Comparison of ENCODE assay signal across 31 mouse cellular contexts in the genomic region with DNA sequence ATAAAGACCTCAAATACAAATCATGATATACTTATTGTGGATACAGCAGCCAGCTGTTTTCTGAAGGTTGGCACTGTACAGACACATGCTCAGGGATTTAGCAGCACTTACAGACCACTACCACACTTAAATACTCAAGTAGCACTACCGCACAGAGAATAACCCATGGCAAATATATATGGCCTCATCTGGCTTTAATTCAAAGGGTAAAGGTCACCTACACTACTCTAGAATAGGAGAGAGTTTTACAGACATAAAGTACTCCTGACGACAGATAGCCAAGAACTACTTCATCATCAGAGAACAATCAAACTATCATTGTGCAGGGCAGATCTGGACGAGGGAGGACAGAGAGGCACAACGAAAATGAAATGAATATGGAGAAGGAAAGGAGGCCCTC.
DNase-seq lines count a peak whose midpoint lies in the region; ATAC-seq and TF ChIP-seq lines count a peak whose summit lies in the region.
"Had no signal": no experiment of that assay in that cellular context is flagged by ENCODE, and none has a peak within 500 bp of the region (broad histone marks: within the 10 kb centered on the region; RNA-seq: fewer than 3 reads in every experiment).

No protein-coding gene starts in this region.

- no peaks in the 10 kb centered on the region for H3K27me3 ChIP-seq in kidney, embryonic 14.5 days (ENCODE audit: control insufficient read depth, insufficient read depth, low read length)
- no peaks in the 10 kb centered on the region for H3K27me3 ChIP-seq in kidney, embryonic 15.5 days
- no peaks in the 10 kb centered on the region for H3K27me3 ChIP-seq in neural tube, embryonic 13.5 days
- H3K27me3 ChIP-seq in neural tube, embryonic 15.5 days (replicated peaks), result no peaks in the 10 kb centered on the region
- no peaks in the 10 kb centered on the region for H3K27me3 ChIP-seq in small intestine, adult 2 months (ENCODE audit: control insufficient read depth, insufficient read depth, low read length)
- no peaks in the 10 kb centered on the region for H3K27me3 ChIP-seq in heart, embryonic 10.5 days (ENCODE audit: insufficient read depth, poor library complexity, severe bottlenecking)
- H3K27me3 ChIP-seq: CH12.LX; embryonic facial prominence, embryonic 12.5 days; embryonic facial prominence, embryonic 15.5 days; heart, embryonic 12.5 days; heart, embryonic 15.5 days; hindbrain, embryonic 13.5 days; Patski had no signal

- 25% methylated on average over 4 of the region's 4 CpGs for WGBS in kidney, embryonic 14.5 days
- WGBS in kidney, embryonic 15.5 days, result 28% methylated on average over 4 of the region's 4 CpGs
- WGBS in neural tube, embryonic 13.5 days, result 58% methylated on average over 4 of the region's 4 CpGs
- 52% methylated on average over 4 of the region's 4 CpGs for WGBS in neural tube, embryonic 15.5 days
- WGBS in small intestine, adult 2 months, result 26% methylated on average over 4 of the region's 4 CpGs
- 73% methylated on average over 4 of the region's 4 CpGs for WGBS in heart, embryonic 10.5 days

- H3K27ac ChIP-seq in kidney, embryonic 14.5 days (ENCODE audit: low read depth, low read length), result no peak overlapping the region
- H3K27ac ChIP-seq in kidney, embryonic 15.5 days, result no peak overlapping the region
- H3K27ac ChIP-seq in neural tube, embryonic 13.5 days (replicated peaks), result 0 out of 2 replicates have a peak overlapping the region, but pooled peaks have one; percentile 4
- no peak overlapping the region for H3K27ac ChIP-seq in neural tube, embryonic 15.5 days (replicated peaks)
- peak overlapping the region; percentile 48 for H3K27ac ChIP-seq in small intestine, adult 2 months (ENCODE audit: insufficient read depth, low read depth, low read length)
- no peak overlapping the region for H3K27ac ChIP-seq in heart, embryonic 10.5 days
- H3K27ac ChIP-seq: embryonic facial prominence, embryonic 12.5 days; embryonic facial prominence, embryonic 15.5 days; heart, adult 2 months; heart, embryonic 15.5 days; hindbrain, embryonic 10.5 days; hindbrain, embryonic 13.5 days had no signal

- TF ChIP-seq POLR2A in small intestine, adult 2 months (IDR thresholded peaks at IDR 0.05; ENCODE audit: low read depth, low read length), result no peak

- peak; percentile 12; the same call in 1 of the 2 replicates for ATAC-seq in kidney, embryonic 14.5 days (ENCODE audit: low FRiP score, low TSS enrichment)
- no peak for ATAC-seq in kidney, embryonic 15.5 days (replicated peaks; ENCODE audit: low FRiP score)
- ATAC-seq in neural tube, embryonic 13.5 days (ENCODE audit: low read depth), result no peak
- ATAC-seq in neural tube, embryonic 15.5 days (ENCODE audit: low FRiP score), result no peak
- ATAC-seq: forebrain, embryonic 14.5 days; forebrain, postnatal 0 days; hindbrain, embryonic 16.5 days; intestine, embryonic 16.5 days; Patski had no signal

- H3K4me1 ChIP-seq in kidney, embryonic 14.5 days (ENCODE audit: control insufficient read depth, insufficient read depth, low read length), result peaks cover 25% of the 10 kb centered on the region
- peaks cover 38% of the 10 kb centered on the region for H3K4me1 ChIP-seq in kidney, embryonic 15.5 days
- peaks cover 34% of the 10 kb centered on the region for H3K4me1 ChIP-seq in neural tube, embryonic 13.5 days (replicated peaks)
- H3K4me1 ChIP-seq in neural tube, embryonic 15.5 days, result peaks cover 16% of the 10 kb centered on the region; the same call in 1 of the 2 replicates
- H3K4me1 ChIP-seq in small intestine, adult 2 months (ENCODE audit: control insufficient read depth, insufficient read depth, insufficient read length, low read length), result peaks cover 17% of the 10 kb centered on the region
- H3K4me1 ChIP-seq in heart, embryonic 10.5 days, result peaks cover 9% of the 10 kb centered on the region

- no peak for TF ChIP-seq CTCF in small intestine, adult 2 months (IDR thresholded peaks at IDR 0.05; ENCODE audit: extremely low read depth, insufficient read length, insufficient replicate concordance, low read depth, low read length)

- H3K4me2 ChIP-seq in kidney, embryonic 14.5 days (replicated peaks; ENCODE audit: low read depth, low read length), result no peak overlapping the region
- H3K4me2 ChIP-seq in kidney, embryonic 15.5 days, result no peak overlapping the region
- H3K4me2 ChIP-seq in neural tube, embryonic 13.5 days, result no peak overlapping the region
- H3K4me2 ChIP-seq in neural tube, embryonic 15.5 days, result no peak overlapping the region
- H3K4me2 ChIP-seq: embryonic facial prominence, embryonic 12.5 days; embryonic facial prominence, embryonic 15.5 days; heart, embryonic 12.5 days; heart, embryonic 15.5 days; hindbrain, embryonic 13.5 days had no signal

- H3K4me3 ChIP-seq in kidney, embryonic 14.5 days (ENCODE audit: low read length), result no peak overlapping the region
- H3K4me3 ChIP-seq in kidney, embryonic 15.5 days (replicated peaks), result no peak overlapping the region
- no peak overlapping the region for H3K4me3 ChIP-seq in neural tube, embryonic 13.5 days
- H3K4me3 ChIP-seq in neural tube, embryonic 15.5 days (replicated peaks), result no peak overlapping the region
- no peak overlapping the region for H3K4me3 ChIP-seq in small intestine, adult 2 months (ENCODE audit: low read depth, low read length)
- H3K4me3 ChIP-seq in heart, embryonic 10.5 days, result no peak overlapping the region
- H3K4me3 ChIP-seq: embryonic facial prominence, embryonic 12.5 days; embryonic facial prominence, embryonic 15.5 days; heart, adult 2 months; heart, embryonic 12.5 days; heart, embryonic 15.5 days; hindbrain, embryonic 10.5 days; hindbrain, embryonic 13.5 days had no signal

- no peaks in the 10 kb centered on the region for H3K9me3 ChIP-seq in kidney, embryonic 14.5 days (ENCODE audit: control insufficient read depth, low read length)
- no peaks in the 10 kb centered on the region for H3K9me3 ChIP-seq in kidney, embryonic 15.5 days (replicated peaks)
- no peaks in the 10 kb centered on the region for H3K9me3 ChIP-seq in neural tube, embryonic 13.5 days
- H3K9me3 ChIP-seq in neural tube, embryonic 15.5 days (replicated peaks), result no peaks in the 10 kb centered on the region
- no peaks in the 10 kb centered on the region for H3K9me3 ChIP-seq in heart, embryonic 10.5 days
- H3K9me3 ChIP-seq: embryonic facial prominence, embryonic 12.5 days; embryonic facial prominence, embryonic 15.5 days; heart, embryonic 12.5 days; heart, embryonic 15.5 days; hindbrain, embryonic 10.5 days; hindbrain, embryonic 13.5 days had no signal

- no peak overlapping the region for H3K9ac ChIP-seq in kidney, embryonic 14.5 days (ENCODE audit: low read depth, low read length)
- no peak overlapping the region for H3K9ac ChIP-seq in kidney, embryonic 15.5 days
- H3K9ac ChIP-seq in neural tube, embryonic 13.5 days, result no peak overlapping the region
- no peak overlapping the region for H3K9ac ChIP-seq in neural tube, embryonic 15.5 days (replicated peaks)
- H3K9ac ChIP-seq: embryonic facial prominence, embryonic 12.5 days; embryonic facial prominence, embryonic 15.5 days; forebrain, postnatal 0 days; heart, embryonic 12.5 days; heart, embryonic 15.5 days; hindbrain, embryonic 13.5 days had no signal

- H3K36me3 ChIP-seq in kidney, embryonic 14.5 days (ENCODE audit: control insufficient read depth, insufficient read depth, low read length), result no peaks in the 10 kb centered on the region
- no peaks in the 10 kb centered on the region for H3K36me3 ChIP-seq in kidney, embryonic 15.5 days
- no peaks in the 10 kb centered on the region for H3K36me3 ChIP-seq in neural tube, embryonic 13.5 days
- no peaks in the 10 kb centered on the region for H3K36me3 ChIP-seq in neural tube, embryonic 15.5 days
- no peaks in the 10 kb centered on the region for H3K36me3 ChIP-seq in small intestine, adult 2 months (ENCODE audit: control insufficient read depth, insufficient read depth, low read length)
- H3K36me3 ChIP-seq in heart, embryonic 10.5 days, result no peaks in the 10 kb centered on the region
- H3K36me3 ChIP-seq: embryonic facial prominence, embryonic 12.5 days; embryonic facial prominence, embryonic 15.5 days; heart, embryonic 12.5 days; heart, embryonic 15.5 days; hindbrain, embryonic 10.5 days; hindbrain, embryonic 13.5 days had no signal

- peak; percentile 51 for DNase-seq in embryo, embryonic 11 days
- DNase-seq in embryo, embryonic 10 days (ENCODE audit: low spot score), result no peak
- DNase-seq in heart, embryonic 10.5 days (ENCODE audit: low spot score), result no peak
- DNase-seq: adrenal gland, adult 2 months; adrenal gland, postnatal 14 days; B cell, adult 2 months; cerebellum, adult 11 months; cerebellum, adult 2 months; cerebellum, adult 9-11 months; cerebellum, postnatal 25 days; forebrain, postnatal 0 days; gastrocnemius, postnatal 25 days; heart, adult 2 months; heart, postnatal 10 days; heart, postnatal 36 days had no signal

Comparison
In these comparisons a context has a peak if more than half of its experiments do, and no peak if none do; other contexts are left out.
1. H3K27ac ChIP-seq: peak in neural tube, embryonic 13.5 days (single experiment) and small intestine, adult 2 months (single experiment); none in kidney, embryonic 14.5 days (single experiment), kidney, embryonic 15.5 days (single experiment), neural tube, embryonic 15.5 days (single experiment) and heart, embryonic 10.5 days (single experiment).